Mouse (Mus musculus) B cell, adult (primary cell): Measurements from ENCODE around the gene Ccdc83. TPM values are rescaled to one million over a fixed set of nuclear protein-coding genes. Genes with fewer than 3 reads are reported as not detected.

Source experiments
- total RNA-seq: library from RNA; stranded (reverse); gene quantifications from 4 replicates; pipeline ENCODE4 v1.2.4, GENCODE M21; 2023; ENCODE audit not compliant: inconsistent age

The Ccdc83 gene
- not detected in 4 replicates for total RNA-seq

DNA sequence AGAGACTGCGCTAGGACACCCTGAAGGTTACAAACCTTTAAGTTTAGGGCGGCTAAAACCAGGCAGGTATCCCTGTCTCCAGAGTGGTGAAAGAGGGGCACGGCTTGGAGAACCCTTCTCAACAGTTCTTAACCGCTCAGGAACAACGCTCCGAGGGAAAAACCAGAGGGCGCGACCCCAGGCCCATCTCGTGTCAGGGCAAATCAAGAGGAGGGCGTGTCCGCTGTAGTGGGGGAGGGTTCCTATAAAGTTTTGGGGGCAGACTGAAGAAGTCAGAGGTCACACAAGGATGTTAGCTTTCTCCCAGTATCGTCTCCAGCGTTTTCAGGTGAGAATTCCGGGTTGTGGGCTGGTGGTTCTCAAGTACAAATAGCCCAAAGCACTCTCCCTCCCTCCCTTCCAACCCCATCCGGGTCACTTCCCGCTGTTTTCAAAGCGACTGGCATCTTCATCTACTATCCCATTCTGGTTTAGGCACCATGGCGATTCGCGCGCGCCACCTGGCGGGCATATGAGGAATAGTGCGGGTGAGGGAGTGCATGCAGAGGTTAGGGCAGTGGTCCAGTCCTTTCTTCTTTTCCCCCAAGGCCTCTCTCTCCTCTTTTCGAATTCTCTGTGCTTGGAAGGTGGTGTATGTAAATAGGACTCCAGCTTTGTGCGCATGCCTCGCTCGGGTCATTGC, at the start of gene Ccdc83:
TSS of gene Ccdc83 (minus strand) at position 489 of the 682 bp plus-strand sequence.

DNA sequence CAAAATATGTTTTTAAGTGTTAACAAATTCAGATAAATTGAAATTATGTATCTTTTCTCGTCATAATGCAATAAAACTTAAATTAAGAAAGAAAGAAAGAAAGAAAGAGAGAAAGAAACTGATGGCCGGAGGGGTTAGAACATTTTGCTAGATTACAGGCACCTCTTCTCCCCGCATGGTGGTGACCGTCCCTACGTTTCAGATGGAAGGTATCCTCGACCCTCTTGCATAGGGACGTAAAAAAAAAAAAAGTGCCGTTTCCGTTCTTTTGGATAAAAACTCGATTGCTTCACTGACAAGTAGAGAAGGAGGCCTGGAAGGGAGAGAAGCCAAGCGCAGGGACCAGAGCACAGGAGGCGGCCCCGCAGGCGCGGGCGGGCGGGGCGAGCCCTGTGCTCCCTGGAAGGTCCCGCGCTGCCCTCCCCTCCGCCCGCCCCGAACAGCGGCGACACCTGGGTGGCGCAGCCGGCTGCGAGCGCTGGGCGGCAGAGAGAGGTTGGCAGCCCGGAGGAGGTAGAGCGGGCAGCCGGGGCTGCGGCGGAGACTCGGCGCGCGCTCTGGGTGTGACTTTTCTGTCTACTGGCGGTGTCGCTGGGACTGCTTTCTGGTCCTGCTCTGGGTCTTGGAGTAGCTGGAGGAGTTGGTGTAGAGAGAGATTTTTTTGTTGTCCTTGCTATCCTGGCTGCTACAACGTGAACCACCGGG, 36.5 kb upstream of the Ccdc83 start, which contains the start of gene Sytl2:
TSS of gene Sytl2 (plus strand) at position 311 of the 705 bp plus-strand sequence.

Other genes starting within 250 kb of the Ccdc83 start
- 177 to 204 TPM (median 193 TPM) in 4 replicates for gene Picalm, start 135.6 kb downstream of the Ccdc83 start, total RNA-seq
- gene Sytl2, start 36.5 kb upstream of the Ccdc83 start, total RNA-seq: 0.67 to 2.4 TPM (median 1.5 TPM) in 4 replicates
- gene Ccdc89, start 160.8 kb upstream of the Ccdc83 start, total RNA-seq: not detected in 4 replicates
- 112 to 134 TPM (median 120 TPM) in 4 replicates for gene Crebzf, start 177.0 kb upstream of the Ccdc83 start, total RNA-seq
- gene Tmem126a, start 191.5 kb upstream of the Ccdc83 start, total RNA-seq: 25.5 to 36.0 TPM (median 31.4 TPM) in 4 replicates
- 5.3 to 6.9 TPM (median 5.8 TPM) in 4 replicates for gene Tmem126b, start 210.2 kb upstream of the Ccdc83 start, total RNA-seq
- gene Dlg2, start 210.9 kb upstream of the Ccdc83 start, total RNA-seq: 0.29 to 0.63 TPM (median 0.51 TPM) in 3 of 4 replicates, not detected in the other